Mouse (Mus musculus): ENCODE results near the gene Ube2h. TPM values are rescaled to one million over a fixed set of nuclear protein-coding genes. Genes with fewer than 3 reads are reported as not detected.
"Not testable (repeated sequence)": the region's sequence is repeated elsewhere in the genome, so short reads cannot be mapped to it uniquely, and the experiment has no call there.

Gene Ube2h
- polyA plus RNA-seq, 1 experiment = 92.8 TPM

- Histone ChIP-seq H3K27ac (ENCODE audit: insufficient read depth, low read length) (no peak overlapping the region), H3K4me3 (ENCODE audit: insufficient read depth, low read length) (no peak overlapping the region), H3K4me1 (ENCODE audit: control insufficient read depth, insufficient read depth, low read length) (no peaks in the 10 kb centered on the region)
- no peak for TF ChIP-seq POLR2A (IDR thresholded peaks at IDR 0.05; ENCODE audit: low read depth, low read length)
- TF ChIP-seq CTCF (IDR thresholded peaks at IDR 0.05; ENCODE audit: borderline replicate concordance, insufficient read depth, low read length) = no peak
Measured at GRCm38 (mm10) chr6:30212468-30212867, 91.9 kb downstream of the Ube2h start.

- Histone ChIP-seq H3K27ac (ENCODE audit: insufficient read depth, low read length) (no peak overlapping the region), H3K4me3 (ENCODE audit: insufficient read depth, low read length) (no peak overlapping the region), H3K4me1 (ENCODE audit: control insufficient read depth, insufficient read depth, low read length) (no peaks in the 10 kb centered on the region)
- TF ChIP-seq POLR2A (IDR thresholded peaks at IDR 0.05; ENCODE audit: low read depth, low read length) (no peak), CTCF (IDR thresholded peaks at IDR 0.05; ENCODE audit: borderline replicate concordance, insufficient read depth, low read length) (no peak)
Measured at GRCm38 (mm10) chr6:30211641-30212455, 92.5 kb downstream of the Ube2h start.

- TF ChIP-seq POLR2A (IDR thresholded peaks at IDR 0.05; ENCODE audit: low read depth, low read length) = no peak
- peak; percentile 90; the same call in 1 of the 2 replicates for TF ChIP-seq CTCF (IDR thresholded peaks at IDR 0.05; ENCODE audit: borderline replicate concordance, insufficient read depth, low read length)
- Histone ChIP-seq H3K27ac (ENCODE audit: insufficient read depth, low read length) (no peak overlapping the region), H3K4me1 (ENCODE audit: control insufficient read depth, insufficient read depth, low read length) (no peaks in the 10 kb centered on the region)
Measured at GRCm38 (mm10) chr6:30210788-30211187, 93.6 kb downstream of the Ube2h start.

GRCm38 (mm10) chr6:30208844-30209243 lies 95.5 kb downstream of the Ube2h start:
- TF ChIP-seq CTCF (IDR thresholded peaks at IDR 0.05; ENCODE audit: borderline replicate concordance, insufficient read depth, low read length) (no peak), POLR2A (IDR thresholded peaks at IDR 0.05; ENCODE audit: low read depth, low read length) (no peak)
- H3K4me1 ChIP-seq (ENCODE audit: control insufficient read depth, insufficient read depth, low read length) = no peaks in the 10 kb centered on the region
- no peak overlapping the region for H3K4me3 ChIP-seq (ENCODE audit: insufficient read depth, low read length)
- H3K27ac ChIP-seq (ENCODE audit: insufficient read depth, low read length) = no peak overlapping the region

More at GRCm38 (mm10) chr6:30210788-30211187, 93.6 kb downstream of the Ube2h start:
- H3K4me3 ChIP-seq (ENCODE audit: insufficient read depth, low read length) = no peak overlapping the region

- Histone ChIP-seq H3K27ac (ENCODE audit: insufficient read depth, low read length) (no peak overlapping the region), H3K4me1 (ENCODE audit: control insufficient read depth, insufficient read depth, low read length) (no peaks in the 10 kb centered on the region), H3K4me3 (ENCODE audit: insufficient read depth, low read length) (no peak overlapping the region)
- no peak for TF ChIP-seq POLR2A (IDR thresholded peaks at IDR 0.05; ENCODE audit: low read depth, low read length)
- TF ChIP-seq CTCF (IDR thresholded peaks at IDR 0.05; ENCODE audit: borderline replicate concordance, insufficient read depth, low read length) = peak; percentile 73
Measured at GRCm38 (mm10) chr6:30205587-30206202, 98.6 kb downstream of the Ube2h start.

GRCm38 (mm10) chr6:30205180-30205538 lies 99.2 kb downstream of the Ube2h start:
- H3K4me1 ChIP-seq (ENCODE audit: control insufficient read depth, insufficient read depth, low read length); H3K4me3 ChIP-seq (ENCODE audit: insufficient read depth, low read length); H3K27ac ChIP-seq (ENCODE audit: insufficient read depth, low read length): not testable (repeated sequence)

- no peak overlapping the region for H3K4me3 ChIP-seq (ENCODE audit: insufficient read depth, low read length)
- no peak overlapping the region for H3K27ac ChIP-seq (ENCODE audit: insufficient read depth, low read length)
- H3K4me1 ChIP-seq (ENCODE audit: control insufficient read depth, insufficient read depth, low read length) = no peaks in the 10 kb centered on the region
- TF ChIP-seq CTCF (IDR thresholded peaks at IDR 0.05; ENCODE audit: borderline replicate concordance, insufficient read depth, low read length) = no peak
- TF ChIP-seq POLR2A (IDR thresholded peaks at IDR 0.05; ENCODE audit: low read depth, low read length) = no peak
Measured at GRCm38 (mm10) chr6:30204383-30205179, 99.8 kb downstream of the Ube2h start.

- Histone ChIP-seq H3K27ac (ENCODE audit: insufficient read depth, low read length) (no peak overlapping the region), H3K4me3 (ENCODE audit: insufficient read depth, low read length) (no peak overlapping the region), H3K4me1 (ENCODE audit: control insufficient read depth, insufficient read depth, low read length) (no peaks in the 10 kb centered on the region)
- TF ChIP-seq POLR2A (IDR thresholded peaks at IDR 0.05; ENCODE audit: low read depth, low read length) = no peak
- TF ChIP-seq CTCF (IDR thresholded peaks at IDR 0.05; ENCODE audit: borderline replicate concordance, insufficient read depth, low read length) = no peak
Measured at GRCm38 (mm10) chr6:30196143-30196542, 108.2 kb downstream of the Ube2h start.

GRCm38 (mm10) chr6:30195656-30196055 lies 108.7 kb downstream of the Ube2h start:
- Histone ChIP-seq H3K4me1 (ENCODE audit: control insufficient read depth, insufficient read depth, low read length) (no peaks in the 10 kb centered on the region), H3K27ac (ENCODE audit: insufficient read depth, low read length) (no peak overlapping the region), H3K4me3 (ENCODE audit: insufficient read depth, low read length) (no peak overlapping the region)
- no peak for TF ChIP-seq CTCF (IDR thresholded peaks at IDR 0.05; ENCODE audit: borderline replicate concordance, insufficient read depth, low read length)
- TF ChIP-seq POLR2A (IDR thresholded peaks at IDR 0.05; ENCODE audit: low read depth, low read length) = no peak

GRCm38 (mm10) chr6:30183624-30184023 lies 120.7 kb downstream of the Ube2h start:
- TF ChIP-seq POLR2A (IDR thresholded peaks at IDR 0.05; ENCODE audit: low read depth, low read length) (no peak), CTCF (IDR thresholded peaks at IDR 0.05; ENCODE audit: borderline replicate concordance, insufficient read depth, low read length) (no peak)
- no peak overlapping the region for H3K4me3 ChIP-seq (ENCODE audit: insufficient read depth, low read length)
- H3K27ac ChIP-seq (ENCODE audit: insufficient read depth, low read length) = no peak overlapping the region
- no peaks in the 10 kb centered on the region for H3K4me1 ChIP-seq (ENCODE audit: control insufficient read depth, insufficient read depth, low read length)

All from embryonic fibroblast, embryonic 13.5 days (primary cell).